Mouse (Mus musculus): ENCODE results near the gene Cd84.
A peak's percentile ranks its signal among the peaks of the same experiment; 100 is the strongest.

The Cd84 gene

GRCm38 (mm10) chr1:171915638-171916458 lies 76.4 kb downstream of the Cd84 start:
- DNase-seq (ENCODE audit: inconsistent age in 2 of 2, low spot score in 1 of 2): no peak

GRCm38 (mm10) chr1:171917305-171918039 lies 78.0 kb downstream of the Cd84 start, which contains the start of gene Slamf6:
Slamf6 (plus strand) TSS chr1:171917515.
- peak; percentile 6 to 32 for DNase-seq (ENCODE audit: inconsistent age in 2 of 2, low spot score in 1 of 2)

GRCm38 (mm10) chr1:171918136-171918920 lies 78.8 kb downstream of the Cd84 start:
- no peak for DNase-seq (ENCODE audit: inconsistent age in 2 of 2, low spot score in 1 of 2)

- DNase-seq (ENCODE audit: inconsistent age in 2 of 2, low spot score in 1 of 2): no peak
Observed at GRCm38 (mm10) chr1:171919193-171919592, 79.7 kb downstream of the Cd84 start.

GRCm38 (mm10) chr1:171919901-171920510 lies 80.5 kb downstream of the Cd84 start:
- no peak for DNase-seq (ENCODE audit: inconsistent age in 2 of 2, low spot score in 1 of 2)

- no peak for DNase-seq (ENCODE audit: inconsistent age in 2 of 2, low spot score in 1 of 2)
Observed at GRCm38 (mm10) chr1:171920989-171921621, 81.6 kb downstream of the Cd84 start.

- DNase-seq (ENCODE audit: inconsistent age in 2 of 2, low spot score in 1 of 2): no peak
Observed at GRCm38 (mm10) chr1:171921641-171922040, 82.1 kb downstream of the Cd84 start.

GRCm38 (mm10) chr1:171922844-171923243 lies 83.3 kb downstream of the Cd84 start:
- no peak for DNase-seq (ENCODE audit: inconsistent age in 2 of 2, low spot score in 1 of 2)

GRCm38 (mm10) chr1:171924900-171925299 lies 85.4 kb downstream of the Cd84 start:
- no peak for DNase-seq (ENCODE audit: inconsistent age in 2 of 2, low spot score in 1 of 2)

GRCm38 (mm10) chr1:171933851-171934250 lies 94.4 kb downstream of the Cd84 start:
- no peak for DNase-seq (ENCODE audit: inconsistent age in 2 of 2, low spot score in 1 of 2)

- DNase-seq (ENCODE audit: inconsistent age in 2 of 2, low spot score in 1 of 2): no peak
Observed at GRCm38 (mm10) chr1:171938952-171939948, 99.8 kb downstream of the Cd84 start.
